ENCODE assay signal across 8 mouse cellular contexts in genomic region chr16:91044270-91045182, GRCm38 (mm10). TPM values are rescaled to one million over a fixed set of nuclear protein-coding genes. Genes with fewer than 3 reads are reported as not detected.
DNase-seq lines count a peak whose midpoint lies in the region; ATAC-seq lines count a peak whose summit lies in the region.

Gene Paxbp1 (minus strand): TSS chr16:91044543.

- peak within 1 kb of the TSS; percentile 64 for H3K4me2 ChIP-seq in forebrain, embryonic 14.5 days (ENCODE audit: low read length)
- H3K4me2 ChIP-seq in neural tube, embryonic 15.5 days, result peak within 1 kb of the TSS; percentile 72

- 2% methylated on average over 70 of the region's 70 CpGs for WGBS in forebrain, embryonic 14.5 days
- under 1% methylated on average over 69 of the region's 70 CpGs for WGBS in neural tube, embryonic 15.5 days

- H3K27ac ChIP-seq in forebrain, embryonic 14.5 days (ENCODE audit: low read depth, low read length), result peak within 1 kb of the TSS; percentile 95
- peak within 1 kb of the TSS; percentile 96 for H3K27ac ChIP-seq in neural tube, embryonic 15.5 days (replicated peaks)

- peaks cover 18% of the 10 kb centered on the region for H3K36me3 ChIP-seq in forebrain, embryonic 14.5 days (ENCODE audit: control insufficient read depth, insufficient read depth, low read length)
- 0 out of 2 replicates have a peak, but pooled peaks cover 3% of the 10 kb centered on the region for H3K36me3 ChIP-seq in neural tube, embryonic 15.5 days

- H3K9me3 ChIP-seq in forebrain, embryonic 14.5 days (replicated peaks; ENCODE audit: control insufficient read depth, low read length), result no peaks in the 10 kb centered on the region
- H3K9me3 ChIP-seq in neural tube, embryonic 15.5 days (replicated peaks), result no peaks in the 10 kb centered on the region

- peak within 1 kb of the TSS; percentile 98 for H3K9ac ChIP-seq in forebrain, embryonic 14.5 days (ENCODE audit: low read length)
- H3K9ac ChIP-seq in neural tube, embryonic 15.5 days (replicated peaks), result peak within 1 kb of the TSS; percentile 96

- peak within 1 kb of the TSS; percentile 95 for H3K4me3 ChIP-seq in forebrain, embryonic 14.5 days (ENCODE audit: low read depth, low read length)
- H3K4me3 ChIP-seq in neural tube, embryonic 15.5 days (replicated peaks), result peak within 1 kb of the TSS; percentile 86

- no peaks in the 10 kb centered on the region for H3K27me3 ChIP-seq in forebrain, embryonic 14.5 days (replicated peaks; ENCODE audit: control insufficient read depth, insufficient read depth, low read length)
- no peaks in the 10 kb centered on the region for H3K27me3 ChIP-seq in neural tube, embryonic 15.5 days (replicated peaks)

- peaks cover 11% of the 10 kb centered on the region for H3K4me1 ChIP-seq in forebrain, embryonic 14.5 days (ENCODE audit: control insufficient read depth, insufficient read depth, low read length)
- H3K4me1 ChIP-seq in neural tube, embryonic 15.5 days, result peaks cover 28% of the 10 kb centered on the region

- ATAC-seq in forebrain, embryonic 14.5 days, result peak; percentile 96
- ATAC-seq in neural tube, embryonic 15.5 days (ENCODE audit: low FRiP score), result peak; percentile 98

- peak; percentile 99 for DNase-seq in ES-CJ7 (ENCODE audit: low read depth, low spot score)
- DNase-seq in cerebellum, adult 11 months, result peak; percentile 99
- peak; percentile 99 for DNase-seq in forebrain, embryonic 14.5 days (ENCODE audit: low spot score)
- peak; percentile 99 to 100 for DNase-seq in heart, postnatal 14 days
- peak; percentile 99 for DNase-seq in layer of hippocampus, adult 11-12 months (ENCODE audit: low spot score)
- DNase-seq in lung, adult 18-20 months, result peak; percentile 98
- peak; percentile 98 for DNase-seq in testis, postnatal 14 days (ENCODE audit: low spot score)

- intact Hi-C loops in heart, postnatal 14 days (cut with DNase I), result loop anchor here (2.0 to 10.0 kb wide), 2 partner anchors 28 to 760 kb away; partner anchors contain the start of gene Scaf4

RNA-seq across cellular contexts. Expression of gene Paxbp1, which starts in this region (rescaled TPM):
- polyA plus RNA-seq in forebrain, embryonic 14.5 days (2014; fragmentation: Nextera tagmentation; extraction: Ambion mirVana), result 48.1 and 71.6 TPM in 2 replicates
- 10 to 100 TPM; 20.3 to 21.1 TPM for total RNA-seq in heart, postnatal 14 days (2021)
- polyA plus RNA-seq in neural tube, embryonic 15.5 days (2015; fragmentation: Nextera tagmentation; extraction: Ambion mirVana), result 49.6 and 57.8 TPM in 2 replicates

Comparison
In these comparisons a context has a peak if more than half of its experiments do, and no peak if none do; other contexts are left out.
1. Peak in every context shown above with its lines: DNase-seq, ATAC-seq, H3K4me3 ChIP-seq and H3K27ac ChIP-seq.